Mouse (Mus musculus): ENCODE measurements at regions not wholly inside any gene's neighbourhood (a gene's known extent, or its start where the extent isn't known, plus 50 kb on each side); places are given as distances from the start of the nearest gene placed in this dataset.
A peak's percentile ranks its signal among the peaks of the same experiment; 100 is the strongest.

- H3K27me3 ChIP-seq (ENCODE audit: control insufficient read depth, insufficient read depth, low read length) = no peaks in the 10 kb centered on the region
- no peak overlapping the region for H3K4me2 ChIP-seq (ENCODE audit: low read depth)
- no peaks in the 10 kb centered on the region for H3K9me3 ChIP-seq (ENCODE audit: control insufficient read depth, low read length)
- peaks cover 9% of the 10 kb centered on the region for H3K4me1 ChIP-seq (ENCODE audit: control insufficient read depth, insufficient read depth, low read length)
- no peak overlapping the region for H3K9ac ChIP-seq (ENCODE audit: low read length)
- ATAC-seq (ENCODE audit: insufficient read depth, low FRiP score, low TSS enrichment) = no peak
- no peaks in the 10 kb centered on the region for H3K36me3 ChIP-seq (ENCODE audit: control insufficient read depth, insufficient read depth, low read length)
- DNase-seq (ENCODE audit: low spot score) = no peak
- WGBS = 87% methylated on average over 3 of the region's 3 CpGs
- no peak overlapping the region for H3K27ac ChIP-seq (ENCODE audit: low read depth, low read length)
- H3K4me3 ChIP-seq (ENCODE audit: low read depth, low read length) = no peak overlapping the region
Measured at GRCm38 (mm10) chr11:32120596-32120995, 79.5 kb downstream of the Il9r start.

GRCm38 (mm10) chr11:32118844-32119629 lies 81.0 kb downstream of the Il9r start:
- Histone ChIP-seq H3K36me3 (ENCODE audit: control insufficient read depth, insufficient read depth, low read length) (no peaks in the 10 kb centered on the region), H3K4me2 (ENCODE audit: low read depth) (no peak overlapping the region), H3K4me3 (ENCODE audit: low read depth, low read length) (no peak overlapping the region), H3K27ac (ENCODE audit: low read depth, low read length) (peak overlapping the region; percentile 75), H3K27me3 (ENCODE audit: control insufficient read depth, insufficient read depth, low read length) (no peaks in the 10 kb centered on the region), H3K4me1 (ENCODE audit: control insufficient read depth, insufficient read depth, low read length) (peaks cover 9% of the 10 kb centered on the region), H3K9ac (ENCODE audit: low read length) (peak overlapping the region; percentile 1; the same call in 1 of the 2 replicates), H3K9me3 (ENCODE audit: control insufficient read depth, low read length) (no peaks in the 10 kb centered on the region)
- 16% methylated on average over 14 of the region's 14 CpGs for WGBS
- DNase-seq (ENCODE audit: low spot score) = peak; percentile 79
- peak; percentile 93 for ATAC-seq (ENCODE audit: insufficient read depth, low FRiP score, low TSS enrichment)

GRCm38 (mm10) chr11:32117930-32118329 lies 82.1 kb downstream of the Il9r start:
- no peaks in the 10 kb centered on the region for H3K9me3 ChIP-seq (ENCODE audit: control insufficient read depth, low read length)
- no peaks in the 10 kb centered on the region for H3K36me3 ChIP-seq (ENCODE audit: control insufficient read depth, insufficient read depth, low read length)
- no peak overlapping the region for H3K4me2 ChIP-seq (ENCODE audit: low read depth)
- no peak overlapping the region for H3K4me3 ChIP-seq (ENCODE audit: low read depth, low read length)
- DNase-seq (ENCODE audit: low spot score) (no peak), ATAC-seq (ENCODE audit: insufficient read depth, low FRiP score, low TSS enrichment) (no peak)
- 60% methylated on average over 2 of the region's 2 CpGs for WGBS
- H3K9ac ChIP-seq (ENCODE audit: low read length) = no peak overlapping the region
- H3K27me3 ChIP-seq (ENCODE audit: control insufficient read depth, insufficient read depth, low read length) = no peaks in the 10 kb centered on the region
- peak overlapping the region; percentile 75 for H3K27ac ChIP-seq (ENCODE audit: low read depth, low read length)
- H3K4me1 ChIP-seq (ENCODE audit: control insufficient read depth, insufficient read depth, low read length) = peaks cover 15% of the 10 kb centered on the region

- Histone ChIP-seq H3K27ac (ENCODE audit: low read depth, low read length) (peak overlapping the region; percentile 86), H3K36me3 (ENCODE audit: control insufficient read depth, insufficient read depth, low read length) (no peaks in the 10 kb centered on the region), H3K4me3 (ENCODE audit: low read depth, low read length) (no peak overlapping the region), H3K4me1 (ENCODE audit: control insufficient read depth, insufficient read depth, low read length) (peaks cover 16% of the 10 kb centered on the region), H3K9ac (ENCODE audit: low read length) (no peak overlapping the region), H3K27me3 (ENCODE audit: control insufficient read depth, insufficient read depth, low read length) (no peaks in the 10 kb centered on the region), H3K4me2 (ENCODE audit: low read depth) (no peak overlapping the region), H3K9me3 (ENCODE audit: control insufficient read depth, low read length) (no peaks in the 10 kb centered on the region)
- WGBS = 13% methylated on average over 2 of the region's 2 CpGs
- ATAC-seq (ENCODE audit: insufficient read depth, low FRiP score, low TSS enrichment) (peak; percentile 88), DNase-seq (ENCODE audit: low spot score) (peak; percentile 82)
Measured at GRCm38 (mm10) chr11:32113118-32113826, 86.8 kb downstream of the Il9r start.

- no peak for DNase-seq (ENCODE audit: low spot score)
- ATAC-seq (ENCODE audit: insufficient read depth, low FRiP score, low TSS enrichment) = peak; percentile 18; the same call in 1 of the 2 replicates
- Histone ChIP-seq H3K36me3 (ENCODE audit: control insufficient read depth, insufficient read depth, low read length) (no peaks in the 10 kb centered on the region), H3K4me1 (ENCODE audit: control insufficient read depth, insufficient read depth, low read length) (peaks cover 12% of the 10 kb centered on the region), H3K4me3 (ENCODE audit: low read depth, low read length) (no peak overlapping the region), H3K27ac (ENCODE audit: low read depth, low read length) (peak overlapping the region; percentile 86), H3K4me2 (ENCODE audit: low read depth) (no peak overlapping the region), H3K27me3 (ENCODE audit: control insufficient read depth, insufficient read depth, low read length) (no peaks in the 10 kb centered on the region), H3K9ac (ENCODE audit: low read length) (0 out of 2 replicates have a peak overlapping the region, but pooled peaks have one; percentile 27), H3K9me3 (ENCODE audit: control insufficient read depth, low read length) (no peaks in the 10 kb centered on the region)
- WGBS = 18% methylated on average over 5 of the region's 5 CpGs
Measured at GRCm38 (mm10) chr11:32112521-32112920, 87.6 kb downstream of the Il9r start.

- no peak overlapping the region for H3K4me2 ChIP-seq (ENCODE audit: low read depth)
- ATAC-seq (ENCODE audit: insufficient read depth, low FRiP score, low TSS enrichment) = no peak
- no peaks in the 10 kb centered on the region for H3K36me3 ChIP-seq (ENCODE audit: control insufficient read depth, insufficient read depth, low read length)
- H3K27me3 ChIP-seq (ENCODE audit: control insufficient read depth, insufficient read depth, low read length) = no peaks in the 10 kb centered on the region
- DNase-seq (ENCODE audit: low spot score) = no peak
- H3K9ac ChIP-seq (ENCODE audit: low read length) = no peak overlapping the region
- peaks cover 12% of the 10 kb centered on the region for H3K4me1 ChIP-seq (ENCODE audit: control insufficient read depth, insufficient read depth, low read length)
- no peak overlapping the region for H3K27ac ChIP-seq (ENCODE audit: low read depth, low read length)
- WGBS = 50% methylated on average over 3 of the region's 3 CpGs
- H3K4me3 ChIP-seq (ENCODE audit: low read depth, low read length) = no peak overlapping the region
- H3K9me3 ChIP-seq (ENCODE audit: control insufficient read depth, low read length) = no peaks in the 10 kb centered on the region
Measured at GRCm38 (mm10) chr11:32111841-32112240, 88.2 kb downstream of the Il9r start.

- H3K36me3 ChIP-seq (ENCODE audit: control insufficient read depth, insufficient read depth, low read length) = no peaks in the 10 kb centered on the region
- peaks cover 12% of the 10 kb centered on the region for H3K4me1 ChIP-seq (ENCODE audit: control insufficient read depth, insufficient read depth, low read length)
- no peak overlapping the region for H3K4me2 ChIP-seq (ENCODE audit: low read depth)
- H3K9me3 ChIP-seq (ENCODE audit: control insufficient read depth, low read length) = no peaks in the 10 kb centered on the region
- WGBS = 89% methylated on average over 3 of the region's 3 CpGs
- no peak overlapping the region for H3K9ac ChIP-seq (ENCODE audit: low read length)
- H3K4me3 ChIP-seq (ENCODE audit: low read depth, low read length) = no peak overlapping the region
- no peak for ATAC-seq (ENCODE audit: insufficient read depth, low FRiP score, low TSS enrichment)
- no peaks in the 10 kb centered on the region for H3K27me3 ChIP-seq (ENCODE audit: control insufficient read depth, insufficient read depth, low read length)
- H3K27ac ChIP-seq (ENCODE audit: low read depth, low read length) = no peak overlapping the region
- DNase-seq (ENCODE audit: low spot score) = no peak
Measured at GRCm38 (mm10) chr11:32109911-32110310, 90.2 kb downstream of the Il9r start.

Measured in neural tube, embryonic 11.5 days (tissue).